Mouse (Mus musculus) gastrocnemius, adult 2 months (tissue): ENCODE results near the gene Cd47. TPM values are rescaled to one million over a fixed set of nuclear protein-coding genes. Genes with fewer than 3 reads are reported as not detected.

Experiments used
- DNase-seq: peaks from one replicate; pipeline ENCODE4 v3.0.0; 2022
- H3K27ac ChIP-seq: fragments of 200-600 bp; 2 replicates; pipeline ENCODE4 v1.8.1; 2022; ENCODE audit warnings: mild to moderate bottlenecking
- H3K4me3 ChIP-seq: fragments of 200-600 bp; 2 replicates; pipeline ENCODE4 v1.8.1; 2022; ENCODE audit warnings: mild to moderate bottlenecking, moderate library complexity
- CTCF ChIP-seq: fragments of 200-600 bp; IDR thresholded peaks from 2 replicates; pipeline ENCODE4 v1.8.1; 2022; ENCODE audit warnings: antibody characterized with exemption, mild to moderate bottlenecking, moderate library complexity
- intact Hi-C: fragments of 180-260 bp; cut with DNase I; formaldehyde crosslinking; loops from one replicate; pipeline ENCODE4 v1.15.1; 2025
- total RNA-seq, 2 experiments: library from RNA; stranded (reverse); gene quantifications; 2 replicates each; pipeline ENCODE4 v1.2.3; 2021

Cd47 gene
- total RNA-seq, 2 experiments from 2014 or later = 24.0 to 29.3 TPM

DNA sequence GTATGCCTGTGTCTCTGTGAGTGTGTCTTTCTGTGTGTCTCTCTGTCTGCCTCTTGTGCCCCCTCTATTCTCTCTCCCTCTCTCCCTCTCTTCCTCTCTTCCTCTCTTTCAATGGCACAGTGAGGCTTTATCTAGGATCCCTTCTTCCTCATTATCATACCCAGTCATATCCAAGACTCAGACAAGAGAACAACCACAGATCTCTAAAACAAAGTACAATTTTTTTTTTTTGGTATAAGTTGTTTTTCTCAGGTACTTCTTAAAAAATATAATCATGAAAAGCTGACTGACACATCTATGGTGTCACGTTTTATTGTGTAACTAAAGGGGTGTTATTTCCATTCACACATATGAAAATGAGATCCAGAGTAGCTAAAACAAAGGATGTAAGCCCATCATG, 27.3 kb upstream of the Cd47 start:
- TF ChIP-seq CTCF = no peak
- intact Hi-C loops = no loop called here
- DNase-seq = no peak
- Histone ChIP-seq H3K27ac (no peak overlapping the region), H3K4me3 (no peak overlapping the region)

DNA sequence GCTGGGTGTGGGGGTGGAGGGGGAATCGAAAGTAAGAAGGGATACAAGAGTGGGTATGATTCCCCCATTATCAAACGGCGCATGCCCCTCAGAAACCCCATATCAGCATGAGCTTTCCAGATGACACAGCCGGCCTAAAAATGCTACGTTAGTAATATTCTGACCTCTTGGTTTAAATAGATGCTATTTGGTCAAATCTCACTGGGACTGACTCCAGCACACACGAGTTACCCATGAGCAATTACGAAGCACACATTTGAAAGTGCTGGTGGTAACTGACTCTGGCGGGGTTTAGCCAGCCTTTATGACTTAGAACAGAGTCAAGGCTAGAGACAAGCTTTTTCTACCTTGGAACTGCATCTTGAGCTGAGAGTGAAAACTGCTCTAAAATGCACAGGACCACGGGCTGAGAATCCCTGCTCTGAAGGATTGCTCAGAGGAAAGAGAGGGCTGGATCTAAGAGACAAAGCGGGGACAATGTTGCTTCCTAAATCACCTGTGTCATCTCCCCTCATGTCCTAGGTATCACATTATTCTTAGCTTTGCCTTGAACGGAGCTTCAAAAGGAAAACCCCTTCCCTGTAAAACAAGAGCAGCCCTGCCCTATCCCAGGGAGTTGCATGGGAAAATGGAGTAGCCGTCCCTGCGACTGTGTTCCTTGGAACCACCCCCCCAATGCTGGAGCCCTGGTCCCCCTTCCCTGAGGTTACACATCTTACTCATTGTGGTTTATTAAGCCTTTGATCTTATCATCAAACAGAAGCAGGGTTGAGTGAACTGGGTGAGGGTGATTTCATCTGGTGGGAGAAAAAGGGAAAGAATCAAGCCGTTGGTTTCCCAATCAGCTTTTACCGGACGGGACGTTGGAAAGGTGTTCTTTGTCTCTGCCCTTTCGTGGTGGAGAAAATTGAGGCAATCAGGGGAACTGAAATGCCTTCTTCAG, 26.0 kb upstream of the Cd47 start:
- Histone ChIP-seq H3K4me3 (no peak overlapping the region), H3K27ac (no peak overlapping the region)
- TF ChIP-seq CTCF = no peak
- intact Hi-C loops = no loop called here
- DNase-seq = no peak

- TF ChIP-seq CTCF = no peak
- no peak for DNase-seq
- no peak overlapping the region for H3K4me3 ChIP-seq
- intact Hi-C loops = no loop called here
- H3K27ac ChIP-seq = no peak overlapping the region
These were observed 25.0 kb upstream of the Cd47 start for GRCm38 (mm10) chr16:49775002-49775966.

DNA sequence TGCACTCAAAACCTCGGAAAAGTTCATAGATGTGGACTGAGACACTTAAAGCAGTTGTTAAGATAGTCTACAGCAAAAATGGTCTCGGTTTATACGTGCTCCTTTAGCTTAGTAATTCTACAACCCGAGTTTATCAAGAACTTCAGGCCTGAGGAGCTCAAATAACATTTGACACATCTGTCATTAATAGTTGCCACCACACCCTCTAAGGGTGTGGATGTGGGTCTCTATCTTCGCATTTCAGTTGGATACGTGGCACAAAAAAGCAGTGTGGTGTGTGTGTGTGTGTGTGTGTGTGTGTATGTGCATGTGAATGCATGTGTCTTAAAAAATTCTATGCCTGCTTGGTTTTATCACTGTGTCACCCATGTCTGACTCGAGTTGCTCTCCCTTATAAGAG, 23.4 kb upstream of the Cd47 start:
- TF ChIP-seq CTCF = no peak
- Histone ChIP-seq H3K27ac (no peak overlapping the region), H3K4me3 (no peak overlapping the region)
- intact Hi-C loops = no loop called here
- no peak for DNase-seq

DNA sequence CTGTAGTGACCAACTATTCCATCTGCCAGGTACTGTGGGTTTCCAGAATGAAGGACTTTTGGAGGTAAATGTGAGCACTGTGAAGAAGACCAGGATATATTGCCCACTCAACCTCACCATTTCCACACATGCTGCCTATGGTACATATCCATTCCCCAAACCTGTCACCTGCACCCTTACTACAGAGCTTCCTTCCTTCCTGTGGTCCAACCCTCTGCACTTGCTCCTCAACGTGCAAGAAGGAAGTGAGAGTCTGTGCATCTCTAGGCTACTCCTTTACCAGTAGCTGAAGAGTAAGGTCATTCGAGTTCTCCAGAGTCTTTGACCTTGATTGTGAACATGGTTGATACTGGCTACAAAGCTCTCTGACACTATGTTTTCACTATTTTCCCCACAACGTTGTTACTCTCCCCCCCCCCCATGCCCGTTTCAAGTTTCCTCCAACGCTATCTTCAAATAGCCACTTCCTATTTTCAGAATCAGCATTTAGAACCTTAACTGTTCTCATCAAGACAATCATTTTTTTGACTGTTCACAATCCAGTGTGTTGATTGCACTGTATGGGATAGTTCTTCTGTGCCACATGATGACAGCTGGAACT, 18.7 kb upstream of the Cd47 start:
- no peak overlapping the region for H3K4me3 ChIP-seq
- H3K27ac ChIP-seq = no peak overlapping the region
- DNase-seq = no peak
- intact Hi-C loops = no loop called here
- TF ChIP-seq CTCF = no peak

DNA sequence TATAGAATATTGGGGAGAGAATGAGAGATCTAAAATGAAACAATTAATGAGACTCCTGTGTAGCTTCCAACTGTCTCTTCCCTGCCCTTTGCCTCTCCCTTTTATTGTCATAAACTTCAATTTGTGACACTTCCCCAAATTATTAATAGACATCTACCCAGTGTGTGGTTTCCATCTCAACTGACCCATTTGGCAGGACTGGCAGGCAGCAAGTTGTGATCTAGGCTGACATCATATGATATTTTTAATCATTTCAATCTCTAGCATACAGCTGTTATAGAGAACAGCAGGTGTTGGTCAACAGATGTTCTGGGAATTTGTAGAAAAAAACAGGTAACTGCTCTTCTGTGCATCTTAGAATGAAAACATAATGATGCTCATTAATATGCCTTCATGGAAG, 17.0 kb upstream of the Cd47 start:
- intact Hi-C loops = no loop called here
- no peak overlapping the region for H3K27ac ChIP-seq
- no peak overlapping the region for H3K4me3 ChIP-seq
- TF ChIP-seq CTCF = no peak
- no peak for DNase-seq

- DNase-seq = no peak
- TF ChIP-seq CTCF = no peak
- intact Hi-C loops = no loop called here
- Histone ChIP-seq H3K4me3 (no peak overlapping the region), H3K27ac (no peak overlapping the region)
These were observed 14.2 kb upstream of the Cd47 start for GRCm38 (mm10) chr16:49786116-49786515.

- H3K27ac ChIP-seq = no peak overlapping the region
- no peak overlapping the region for H3K4me3 ChIP-seq
- DNase-seq = no peak
- intact Hi-C loops = no loop called here
- TF ChIP-seq CTCF = no peak
These were observed 12.6 kb upstream of the Cd47 start for GRCm38 (mm10) chr16:49787714-49788113.

GRCm38 (mm10) chr16:49790575-49791465, 9.5 kb upstream of the Cd47 start:
- Histone ChIP-seq H3K27ac (no peak overlapping the region), H3K4me3 (no peak overlapping the region)
- intact Hi-C loops = no loop called here
- TF ChIP-seq CTCF = no peak
- no peak for DNase-seq

DNA sequence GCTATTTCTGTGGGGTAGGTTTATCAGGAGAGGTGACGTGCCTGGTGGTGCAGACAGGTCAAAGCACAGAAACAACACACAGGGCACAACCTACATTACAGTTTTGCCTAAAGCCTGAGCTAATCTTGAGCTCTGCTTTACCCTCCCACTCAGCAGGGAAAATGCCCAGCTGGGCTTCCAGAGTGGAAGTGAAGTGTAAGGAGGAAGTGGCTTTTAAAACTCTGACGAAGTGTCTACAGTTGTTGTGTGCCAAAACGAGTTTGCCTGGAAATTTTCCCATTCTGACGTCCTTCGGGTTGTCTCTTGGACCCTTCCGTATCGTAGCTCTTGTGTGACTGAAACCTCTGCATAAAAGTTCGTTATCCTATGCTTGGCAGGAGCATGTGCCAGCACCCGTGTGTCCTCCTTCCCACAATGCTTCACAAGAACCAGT, 7.9 kb upstream of the Cd47 start:
- intact Hi-C loops = no loop called here
- H3K27ac ChIP-seq = no peak overlapping the region
- no peak for TF ChIP-seq CTCF
- peak; percentile 24 for DNase-seq
- peak overlapping the region; percentile 40 for H3K4me3 ChIP-seq

- DNase-seq = no peak
- no peak for TF ChIP-seq CTCF
- H3K27ac ChIP-seq = no peak overlapping the region
- no peak overlapping the region for H3K4me3 ChIP-seq
- intact Hi-C loops = no loop called here
These were observed 6.7 kb upstream of the Cd47 start for GRCm38 (mm10) chr16:49793596-49793995.

- intact Hi-C loops = no loop called here
- no peak overlapping the region for H3K27ac ChIP-seq
- TF ChIP-seq CTCF = no peak
- no peak overlapping the region for H3K4me3 ChIP-seq
- DNase-seq = no peak
These were observed 4.1 kb upstream of the Cd47 start for GRCm38 (mm10) chr16:49796271-49796670.
